Mouse (Mus musculus): ENCODE results near the gene 1700020D05Rik. TPM values are rescaled to one million over a fixed set of nuclear protein-coding genes. Genes with fewer than 3 reads are reported as not detected.

Gene 1700020D05Rik
- 10 to 100 TPM in 1 of 4 experiments, 1 to 10 TPM in 3; 2.2 to 10.4 (median 5.4) TPM for total RNA-seq (2022)

- no peak for DNase-seq
Observed at GRCm38 (mm10) chr19:5503687-5504086, at the start of gene 1700020D05Rik. 1700020D05Rik (minus strand) TSS chr19:5503787.

- DNase-seq = no peak
Observed at GRCm38 (mm10) chr19:5547471-5548056, 44.0 kb upstream of the 1700020D05Rik start.

- DNase-seq = no peak
Observed at GRCm38 (mm10) chr19:5544031-5544430, 40.4 kb upstream of the 1700020D05Rik start.

- no peak for DNase-seq
Observed at GRCm38 (mm10) chr19:5543362-5543761, 39.8 kb upstream of the 1700020D05Rik start.

- no peak for DNase-seq
Observed at GRCm38 (mm10) chr19:5538786-5539185, 35.2 kb upstream of the 1700020D05Rik start.

- DNase-seq = no peak
Observed at GRCm38 (mm10) chr19:5532520-5532919, 28.9 kb upstream of the 1700020D05Rik start.

- no peak for DNase-seq
Observed at GRCm38 (mm10) chr19:5530138-5530524, 26.5 kb upstream of the 1700020D05Rik start.

- peak; percentile 93 for DNase-seq
Observed at GRCm38 (mm10) chr19:5529325-5530137, 25.9 kb upstream of the 1700020D05Rik start.

- DNase-seq = no peak
Observed at GRCm38 (mm10) chr19:5525204-5525603, 21.6 kb upstream of the 1700020D05Rik start.

GRCm38 (mm10) chr19:5518721-5519120 lies 15.1 kb upstream of the 1700020D05Rik start:
- DNase-seq = no peak

GRCm38 (mm10) chr19:5516906-5517505 lies 13.4 kb upstream of the 1700020D05Rik start:
- DNase-seq = no peak

GRCm38 (mm10) chr19:5515840-5516777 lies 12.5 kb upstream of the 1700020D05Rik start:
- no peak for DNase-seq

- DNase-seq = no peak
Observed at GRCm38 (mm10) chr19:5513005-5513349, 9.4 kb upstream of the 1700020D05Rik start.

GRCm38 (mm10) chr19:5512091-5513004 lies 8.8 kb upstream of the 1700020D05Rik start:
- no peak for DNase-seq

- DNase-seq = no peak
Observed at GRCm38 (mm10) chr19:5511074-5511632, 7.6 kb upstream of the 1700020D05Rik start.

- peak; percentile 99 for DNase-seq
Observed at GRCm38 (mm10) chr19:5510031-5511026, 6.7 kb upstream of the 1700020D05Rik start, which contains the start of gene Snx32. Snx32 (minus strand) TSS chr19:5510538.

GRCm38 (mm10) chr19:5500330-5500875 lies 3.2 kb downstream of the 1700020D05Rik start:
- no peak for DNase-seq

GRCm38 (mm10) chr19:5496052-5496370 lies 7.6 kb downstream of the 1700020D05Rik start:
- DNase-seq = no peak

GRCm38 (mm10) chr19:5495353-5496051 lies 8.1 kb downstream of the 1700020D05Rik start:
- no peak for DNase-seq
